Mouse (Mus musculus): Measurements from ENCODE around the gene Dnaaf3. TPM values are rescaled to one million over a fixed set of nuclear protein-coding genes. Genes with fewer than 3 reads are reported as not detected.
A peak's percentile ranks its signal among the peaks of the same experiment; 100 is the strongest.

Gene Dnaaf3
- polyA plus RNA-seq, 1 experiment from 2014 or later, result 2.3 TPM

DNA sequence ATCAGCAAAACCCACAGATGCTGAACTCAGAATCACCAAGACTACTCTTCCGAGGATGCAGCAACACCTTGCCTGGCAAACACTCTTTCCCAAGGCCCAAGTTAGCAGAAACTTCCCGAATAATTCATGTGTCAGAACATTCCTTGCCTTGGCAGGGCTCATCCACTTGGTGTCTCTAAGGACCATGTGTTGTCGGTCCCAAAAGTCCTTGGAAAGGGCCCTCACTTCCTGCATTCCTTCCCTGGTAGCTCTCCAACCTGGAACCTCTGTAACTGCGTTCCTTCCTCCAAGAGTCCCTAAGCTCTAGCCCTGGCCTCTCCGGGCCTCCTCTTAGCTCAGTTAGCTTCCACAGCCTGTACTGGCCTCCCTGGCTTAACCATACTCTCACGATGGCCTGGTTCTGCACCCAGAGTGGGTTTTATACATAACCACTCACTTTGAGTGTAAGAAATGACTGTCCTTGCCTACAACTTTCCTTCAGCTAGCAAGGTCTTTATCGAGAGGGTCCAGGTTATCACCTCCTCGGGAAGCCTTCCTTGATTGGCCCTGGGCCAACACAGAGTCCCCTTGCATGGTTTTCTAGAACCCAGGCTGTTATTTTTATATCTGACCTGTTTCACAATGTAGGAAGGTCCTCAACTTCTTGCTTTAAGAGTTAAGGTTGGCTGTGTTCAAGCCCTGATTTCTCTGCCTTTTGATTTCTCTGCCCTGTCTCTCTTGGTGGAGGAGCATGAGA lies 20.6 kb downstream of the Dnaaf3 start:
- WGBS (ENCODE audit: missing documents), result 88% methylated on average over 8 of the region's 8 CpGs
- Histone ChIP-seq H3K4me3 (ENCODE audit: inconsistent target) (no peak overlapping the region), H3K36me3 (ENCODE audit: inconsistent target) (no peaks in the 10 kb centered on the region), H3K79me2 (ENCODE audit: inconsistent target) (no peaks in the 10 kb centered on the region), H3K27ac (no peak overlapping the region)

- no peaks in the 10 kb centered on the region for H3K79me2 ChIP-seq (ENCODE audit: inconsistent target)
- 33% methylated on average over 24 of the region's 24 CpGs for WGBS (ENCODE audit: missing documents)
- H3K27ac ChIP-seq, result 0 out of 2 replicates have a peak overlapping the region, but pooled peaks have one; percentile 8
- no peak overlapping the region for H3K4me3 ChIP-seq (ENCODE audit: inconsistent target)
- no peaks in the 10 kb centered on the region for H3K36me3 ChIP-seq (ENCODE audit: inconsistent target)
Observed at GRCm38 (mm10) chr7:4509863-4510608, 22.2 kb downstream of the Dnaaf3 start.

- H3K4me3 ChIP-seq (ENCODE audit: inconsistent target), result no peak overlapping the region
- no peaks in the 10 kb centered on the region for H3K79me2 ChIP-seq (ENCODE audit: inconsistent target)
- WGBS (ENCODE audit: missing documents), result 74% methylated on average over 6 of the region's 8 CpGs
- H3K27ac ChIP-seq, result no peak overlapping the region
- no peaks in the 10 kb centered on the region for H3K36me3 ChIP-seq (ENCODE audit: inconsistent target)
Observed at GRCm38 (mm10) chr7:4508739-4509116, 23.5 kb downstream of the Dnaaf3 start.

DNA sequence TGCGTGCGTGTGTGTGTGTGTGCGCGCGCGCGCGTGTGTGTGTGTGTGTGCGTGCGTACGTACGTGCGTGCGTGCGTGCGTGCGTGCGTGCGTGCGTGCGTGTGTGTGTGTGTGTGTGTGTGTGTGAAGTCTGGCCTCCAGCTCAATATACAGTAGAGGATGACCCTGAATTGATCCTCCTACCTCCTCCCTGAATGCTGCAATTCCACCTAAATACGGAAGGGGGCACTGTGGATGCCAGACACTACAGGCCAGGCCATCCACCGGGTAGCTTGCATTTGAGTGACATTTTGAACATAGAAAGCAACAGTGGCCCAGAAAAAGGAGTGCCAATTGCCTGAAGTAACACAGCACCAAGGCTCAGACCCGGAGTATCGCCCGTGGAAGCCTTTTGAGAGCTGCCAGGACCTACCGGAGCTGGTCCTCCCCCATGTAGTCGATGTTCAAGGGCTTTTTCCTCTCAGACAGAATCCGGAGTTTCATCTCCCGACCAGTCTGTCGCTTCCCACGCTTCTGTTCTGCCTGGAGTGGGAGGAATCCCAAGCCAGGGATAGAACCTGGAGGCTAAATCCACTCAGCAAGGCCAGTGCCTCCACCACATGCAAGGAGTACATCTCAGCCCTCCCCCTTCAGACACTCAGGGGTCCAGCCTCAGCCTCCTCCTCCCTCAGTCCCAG lies 24.1 kb downstream of the Dnaaf3 start:
- H3K27ac ChIP-seq, result no peak overlapping the region
- no peaks in the 10 kb centered on the region for H3K79me2 ChIP-seq (ENCODE audit: inconsistent target)
- H3K4me3 ChIP-seq (ENCODE audit: inconsistent target), result no peak overlapping the region
- H3K36me3 ChIP-seq (ENCODE audit: inconsistent target), result no peaks in the 10 kb centered on the region
- WGBS (ENCODE audit: missing documents), result 92% methylated on average over 12 of the region's 32 CpGs

- no peaks in the 10 kb centered on the region for H3K36me3 ChIP-seq (ENCODE audit: inconsistent target)
- 93% methylated on average over 3 of the region's 4 CpGs for WGBS (ENCODE audit: missing documents)
Observed at GRCm38 (mm10) chr7:4507220-4507619, 25.0 kb downstream of the Dnaaf3 start.

GRCm38 (mm10) chr7:4504646-4505435 lies 27.4 kb downstream of the Dnaaf3 start:
- Histone ChIP-seq H3K27ac (peak overlapping the region; percentile 96), H3K79me2 (ENCODE audit: inconsistent target) (peaks cover 12% of the 10 kb centered on the region), H3K4me3 (ENCODE audit: inconsistent target) (no peak overlapping the region), H3K36me3 (ENCODE audit: inconsistent target) (no peaks in the 10 kb centered on the region)
- WGBS (ENCODE audit: missing documents), result 17% methylated on average over 11 of the region's 11 CpGs

More at GRCm38 (mm10) chr7:4507220-4507619, 25.0 kb downstream of the Dnaaf3 start:
- no peaks in the 10 kb centered on the region for H3K79me2 ChIP-seq (ENCODE audit: inconsistent target)
- no peak overlapping the region for H3K27ac ChIP-seq
- no peak overlapping the region for H3K4me3 ChIP-seq (ENCODE audit: inconsistent target)

DNA sequence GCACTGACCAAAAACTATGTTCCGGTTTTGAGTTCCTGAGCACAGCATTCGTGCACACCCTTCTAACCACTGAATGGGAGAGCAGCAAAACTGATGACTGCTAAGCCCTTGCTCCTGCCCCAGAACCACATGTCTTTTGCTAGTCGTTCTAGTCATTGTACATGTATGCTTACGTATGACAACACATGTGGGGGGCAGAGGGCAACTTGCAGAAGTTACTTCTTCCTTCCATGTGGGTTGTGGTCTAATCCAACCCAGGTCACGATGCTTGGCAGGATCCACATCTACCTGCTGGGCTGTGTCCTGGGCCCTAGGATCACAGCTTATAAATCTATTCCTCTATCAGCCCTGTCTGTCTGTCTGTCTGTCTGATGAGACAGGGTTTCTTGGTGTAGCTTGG lies 28.4 kb downstream of the Dnaaf3 start:
- Histone ChIP-seq H3K27ac (peak overlapping the region; percentile 96), H3K36me3 (ENCODE audit: inconsistent target) (no peaks in the 10 kb centered on the region), H3K79me2 (ENCODE audit: inconsistent target) (peaks cover 22% of the 10 kb centered on the region), H3K4me3 (ENCODE audit: inconsistent target) (no peak overlapping the region)
- 44% methylated on average over 5 of the region's 5 CpGs for WGBS (ENCODE audit: missing documents)

- Histone ChIP-seq H3K27ac (peak overlapping the region; percentile 96), H3K4me3 (ENCODE audit: inconsistent target) (no peak overlapping the region), H3K36me3 (ENCODE audit: inconsistent target) (no peaks in the 10 kb centered on the region), H3K79me2 (ENCODE audit: inconsistent target) (peaks cover 30% of the 10 kb centered on the region)
- 85% methylated on average over 4 of the region's 4 CpGs for WGBS (ENCODE audit: missing documents)
Observed at GRCm38 (mm10) chr7:4503100-4503499, 29.2 kb downstream of the Dnaaf3 start.

DNA sequence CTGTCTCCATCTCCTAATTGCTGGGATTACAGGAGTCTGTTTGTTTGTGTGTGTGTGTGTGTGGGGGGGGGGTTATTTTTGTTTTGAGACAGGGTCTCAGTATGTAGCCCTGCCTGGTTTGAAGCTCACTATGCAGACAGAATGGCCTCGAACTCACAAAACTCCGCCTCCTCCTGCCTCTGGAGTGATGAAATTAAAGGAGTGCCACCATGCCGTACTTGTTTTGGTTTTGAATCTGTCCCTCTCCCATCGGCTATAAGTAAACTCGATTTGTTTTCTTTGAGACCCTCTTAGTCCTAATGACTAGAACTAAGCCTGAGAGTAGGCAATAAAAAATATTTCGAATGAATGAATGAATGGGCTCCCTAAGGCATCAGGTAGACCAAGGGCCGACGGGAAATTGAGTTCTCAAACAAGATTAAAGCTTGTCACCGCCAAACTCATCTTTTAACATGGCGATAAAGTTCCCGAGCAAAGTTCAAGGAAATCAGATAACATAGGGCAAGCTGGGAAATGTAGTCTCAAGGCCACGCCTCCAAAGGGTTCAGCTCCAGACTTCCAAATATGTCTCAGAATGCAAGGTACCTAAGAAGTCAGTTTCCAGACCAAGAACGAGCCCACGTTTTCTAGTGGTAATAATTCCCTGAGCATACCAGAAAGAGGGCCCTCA lies 29.7 kb downstream of the Dnaaf3 start:
- no peaks in the 10 kb centered on the region; the same call in 1 of the 2 replicates for H3K36me3 ChIP-seq (ENCODE audit: inconsistent target)
- peaks cover 35% of the 10 kb centered on the region for H3K79me2 ChIP-seq (ENCODE audit: inconsistent target)
- H3K27ac ChIP-seq, result peak overlapping the region; percentile 96
- peak overlapping the region; percentile 54 for H3K4me3 ChIP-seq (ENCODE audit: inconsistent target)
- WGBS (ENCODE audit: missing documents), result 39% methylated on average over 13 of the region's 14 CpGs

- Histone ChIP-seq H3K79me2 (ENCODE audit: inconsistent target) (peaks cover 43% of the 10 kb centered on the region), H3K36me3 (ENCODE audit: inconsistent target) (peaks cover 6% of the 10 kb centered on the region; the same call in 1 of the 2 replicates), H3K27ac (peak within 1 kb of the TSS; percentile 96), H3K4me3 (ENCODE audit: inconsistent target) (peak within 1 kb of the TSS; percentile 64)
- 4% methylated on average over 54 of the region's 62 CpGs for WGBS (ENCODE audit: missing documents)
Observed at GRCm38 (mm10) chr7:4501558-4502397, 30.5 kb downstream of the Dnaaf3 start, which contains the start of gene Ppp1r12c. Gene Ppp1r12c (minus strand): TSS chr7:4501680.

GRCm38 (mm10) chr7:4500892-4501471 lies 31.3 kb downstream of the Dnaaf3 start:
- peak overlapping the region; percentile 64 for H3K4me3 ChIP-seq (ENCODE audit: inconsistent target)
- under 1% methylated on average over 52 of the region's 52 CpGs for WGBS (ENCODE audit: missing documents)

DNA sequence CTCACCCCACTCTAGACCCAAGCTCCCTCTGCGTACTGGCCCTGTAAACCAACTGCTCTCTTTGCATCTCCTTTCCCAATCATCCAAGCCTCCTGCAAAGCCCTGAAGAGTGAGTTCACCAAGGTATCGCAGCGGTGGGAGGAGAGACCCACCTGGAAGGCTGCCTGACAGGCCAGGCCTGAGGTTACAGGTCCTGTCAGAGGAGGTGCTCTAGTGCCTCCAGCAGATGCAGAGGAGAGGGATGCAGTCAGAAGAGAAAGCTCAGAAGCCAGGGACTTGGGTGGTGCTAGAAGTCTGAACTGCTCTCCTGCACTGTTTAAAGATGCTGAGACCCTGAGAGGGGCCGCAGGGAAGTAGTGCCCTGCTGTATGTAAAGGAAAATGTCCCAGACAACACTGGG lies 33.2 kb downstream of the Dnaaf3 start:
- H3K27ac ChIP-seq, result peak overlapping the region; percentile 4; the same call in 1 of the 2 replicates
- H3K36me3 ChIP-seq (ENCODE audit: inconsistent target), result peaks cover 21% of the 10 kb centered on the region; the same call in 1 of the 2 replicates
- peaks cover 66% of the 10 kb centered on the region for H3K79me2 ChIP-seq (ENCODE audit: inconsistent target)
- H3K4me3 ChIP-seq (ENCODE audit: inconsistent target), result no peak overlapping the region
- 95% methylated on average over 4 of the region's 4 CpGs for WGBS (ENCODE audit: missing documents)

More at GRCm38 (mm10) chr7:4500892-4501471, 31.3 kb downstream of the Dnaaf3 start:
- Histone ChIP-seq H3K36me3 (ENCODE audit: inconsistent target) (peaks cover 14% of the 10 kb centered on the region; the same call in 1 of the 2 replicates), H3K27ac (peak overlapping the region; percentile 75), H3K79me2 (ENCODE audit: inconsistent target) (peaks cover 51% of the 10 kb centered on the region)

Data from macrophage (primary cell).